Mouse (Mus musculus) stomach, postnatal 0 days (tissue): ENCODE results near the gene Fam162a.

ENCODE experiments used
- CTCF ChIP-seq: IDR thresholded peaks from 2 replicates; pipeline ENCODE4 v1.5.1; 2016; ENCODE audit warnings: antibody characterized with exemption, low read depth, mild to moderate bottlenecking, moderate library complexity
- EP300 ChIP-seq: optimal IDR thresholded peaks from 2 replicates; pipeline ENCODE3; 2016; ENCODE audit warnings: antibody characterized with exemption

GRCm38 (mm10) chr16:36043073-36043472 is 28.3 kb downstream of the Fam162a start:
- no peak for TF ChIP-seq CTCF
- no peak for TF ChIP-seq EP300
